Mouse (Mus musculus): ENCODE results near the gene Nog. TPM values are rescaled to one million over a fixed set of nuclear protein-coding genes. Genes with fewer than 3 reads are reported as not detected.

Nog gene
- polyA plus RNA-seq, 1 experiment from 2014 or later, result 1.0 TPM

- Histone ChIP-seq H3K4me3 (ENCODE audit: low read length) (peak overlapping the region; percentile 55), H3K27me3 (ENCODE audit: control insufficient read depth, insufficient read depth, low read depth, low read length) (peaks cover 17% of the 10 kb centered on the region), H3K9ac (ENCODE audit: low read length) (peak overlapping the region; percentile 52), H3K36me3 (ENCODE audit: control insufficient read depth, insufficient read depth, low read length) (no peaks in the 10 kb centered on the region), H3K27ac (ENCODE audit: low read length) (peak overlapping the region; percentile 49; the same call in 1 of the 2 replicates), H3K4me2 (ENCODE audit: low read depth, low read length) (peak overlapping the region; percentile 97), H3K4me1 (replicated peaks; ENCODE audit: control insufficient read depth, insufficient read depth, low read length) (peaks cover 25% of the 10 kb centered on the region), H3K9me3 (ENCODE audit: control insufficient read depth, low read length) (no peaks in the 10 kb centered on the region)
- ATAC-seq (ENCODE audit: low read depth), result peak; percentile 70
- whole genome bisulfite sequencing, result under 1% methylated on average over 32 of the region's 51 CpGs
Measured at GRCm38 (mm10) chr11:89298285-89299010, 3.7 kb downstream of the Nog start.

GRCm38 (mm10) chr11:89297521-89297920, 4.6 kb downstream of the Nog start:
- peak overlapping the region; percentile 55 for H3K4me3 ChIP-seq (ENCODE audit: low read length)

GRCm38 (mm10) chr11:89269809-89270361, 32.2 kb downstream of the Nog start:
- no peaks in the 10 kb centered on the region for H3K27me3 ChIP-seq (ENCODE audit: control insufficient read depth, insufficient read depth, low read depth, low read length)
- ATAC-seq (ENCODE audit: low read depth), result no peak
- 86% methylated on average over 13 of the region's 13 CpGs for WGBS

More at GRCm38 (mm10) chr11:89297521-89297920, 4.6 kb downstream of the Nog start:
- no peak for ATAC-seq (ENCODE audit: low read depth)
- H3K9me3 ChIP-seq (ENCODE audit: control insufficient read depth, low read length), result no peaks in the 10 kb centered on the region
- H3K27me3 ChIP-seq (ENCODE audit: control insufficient read depth, insufficient read depth, low read depth, low read length), result peaks cover 17% of the 10 kb centered on the region
- H3K9ac ChIP-seq (ENCODE audit: low read length), result no peak overlapping the region; the same call in 1 of the 2 replicates
- H3K4me2 ChIP-seq (ENCODE audit: low read depth, low read length), result peak overlapping the region; percentile 97
- 29% methylated on average over 5 of the region's 5 CpGs for WGBS
- no peaks in the 10 kb centered on the region for H3K36me3 ChIP-seq (ENCODE audit: control insufficient read depth, insufficient read depth, low read length)
- H3K27ac ChIP-seq (ENCODE audit: low read length), result no peak overlapping the region
- H3K4me1 ChIP-seq (replicated peaks; ENCODE audit: control insufficient read depth, insufficient read depth, low read length), result peaks cover 25% of the 10 kb centered on the region

GRCm38 (mm10) chr11:89267520-89267919, 34.6 kb downstream of the Nog start:
- H3K36me3 ChIP-seq (ENCODE audit: control insufficient read depth, insufficient read depth, low read length), result no peaks in the 10 kb centered on the region
- H3K4me3 ChIP-seq (ENCODE audit: low read length), result no peak overlapping the region
- WGBS, result 89% methylated on average over 3 of the region's 3 CpGs
- ATAC-seq (ENCODE audit: low read depth), result no peak
- no peaks in the 10 kb centered on the region for H3K27me3 ChIP-seq (ENCODE audit: control insufficient read depth, insufficient read depth, low read depth, low read length)
- H3K9ac ChIP-seq (ENCODE audit: low read length), result no peak overlapping the region
- peaks cover 7% of the 10 kb centered on the region for H3K4me1 ChIP-seq (replicated peaks; ENCODE audit: control insufficient read depth, insufficient read depth, low read length)
- no peak overlapping the region for H3K27ac ChIP-seq (ENCODE audit: low read length)
- H3K9me3 ChIP-seq (ENCODE audit: control insufficient read depth, low read length), result no peaks in the 10 kb centered on the region
- no peak overlapping the region for H3K4me2 ChIP-seq (ENCODE audit: low read depth, low read length)

More at GRCm38 (mm10) chr11:89269809-89270361, 32.2 kb downstream of the Nog start:
- Histone ChIP-seq H3K4me3 (ENCODE audit: low read length) (no peak overlapping the region), H3K9me3 (ENCODE audit: control insufficient read depth, low read length) (no peaks in the 10 kb centered on the region), H3K4me2 (ENCODE audit: low read depth, low read length) (no peak overlapping the region), H3K27ac (ENCODE audit: low read length) (no peak overlapping the region), H3K36me3 (ENCODE audit: control insufficient read depth, insufficient read depth, low read length) (no peaks in the 10 kb centered on the region), H3K9ac (ENCODE audit: low read length) (no peak overlapping the region), H3K4me1 (replicated peaks; ENCODE audit: control insufficient read depth, insufficient read depth, low read length) (0 out of 2 replicates have a peak, but pooled peaks cover 2% of the 10 kb centered on the region)

GRCm38 (mm10) chr11:89265080-89265479, 37.1 kb downstream of the Nog start:
- Histone ChIP-seq H3K4me2 (ENCODE audit: low read depth, low read length) (no peak overlapping the region), H3K4me1 (replicated peaks; ENCODE audit: control insufficient read depth, insufficient read depth, low read length) (peaks cover 7% of the 10 kb centered on the region), H3K4me3 (ENCODE audit: low read length) (no peak overlapping the region), H3K9ac (ENCODE audit: low read length) (no peak overlapping the region), H3K27me3 (ENCODE audit: control insufficient read depth, insufficient read depth, low read depth, low read length) (no peaks in the 10 kb centered on the region), H3K27ac (ENCODE audit: low read length) (no peak overlapping the region), H3K36me3 (ENCODE audit: control insufficient read depth, insufficient read depth, low read length) (no peaks in the 10 kb centered on the region), H3K9me3 (ENCODE audit: control insufficient read depth, low read length) (no peaks in the 10 kb centered on the region)
- ATAC-seq (ENCODE audit: low read depth), result no peak
- WGBS, result 28% methylated on average over 4 of the region's 4 CpGs

- WGBS, result 88% methylated on average over 7 of the region's 7 CpGs
- Histone ChIP-seq H3K9ac (ENCODE audit: low read length) (no peak overlapping the region), H3K9me3 (ENCODE audit: control insufficient read depth, low read length) (no peaks in the 10 kb centered on the region), H3K27me3 (ENCODE audit: control insufficient read depth, insufficient read depth, low read depth, low read length) (no peaks in the 10 kb centered on the region), H3K27ac (ENCODE audit: low read length) (no peak overlapping the region), H3K4me3 (ENCODE audit: low read length) (no peak overlapping the region), H3K4me2 (ENCODE audit: low read depth, low read length) (no peak overlapping the region), H3K36me3 (ENCODE audit: control insufficient read depth, insufficient read depth, low read length) (no peaks in the 10 kb centered on the region), H3K4me1 (replicated peaks; ENCODE audit: control insufficient read depth, insufficient read depth, low read length) (peaks cover 5% of the 10 kb centered on the region)
- ATAC-seq (ENCODE audit: low read depth), result no peak
Measured at GRCm38 (mm10) chr11:89259338-89259915, 42.7 kb downstream of the Nog start.

- no peak for ATAC-seq (ENCODE audit: low read depth)
- Histone ChIP-seq H3K27me3 (ENCODE audit: control insufficient read depth, insufficient read depth, low read depth, low read length) (no peaks in the 10 kb centered on the region), H3K4me2 (ENCODE audit: low read depth, low read length) (no peak overlapping the region), H3K27ac (ENCODE audit: low read length) (no peak overlapping the region), H3K36me3 (ENCODE audit: control insufficient read depth, insufficient read depth, low read length) (no peaks in the 10 kb centered on the region), H3K4me1 (replicated peaks; ENCODE audit: control insufficient read depth, insufficient read depth, low read length) (no peaks in the 10 kb centered on the region), H3K9me3 (ENCODE audit: control insufficient read depth, low read length) (no peaks in the 10 kb centered on the region), H3K4me3 (ENCODE audit: low read length) (no peak overlapping the region), H3K9ac (ENCODE audit: low read length) (no peak overlapping the region)
- WGBS, result 38% methylated on average over 2 of the region's 2 CpGs
Measured at GRCm38 (mm10) chr11:89257893-89258292, 44.2 kb downstream of the Nog start.

- WGBS, result 76% methylated on average over 13 of the region's 13 CpGs
- H3K4me2 ChIP-seq (ENCODE audit: low read depth, low read length), result no peak overlapping the region
- no peak overlapping the region for H3K9ac ChIP-seq (ENCODE audit: low read length)
- no peaks in the 10 kb centered on the region for H3K27me3 ChIP-seq (ENCODE audit: control insufficient read depth, insufficient read depth, low read depth, low read length)
- H3K27ac ChIP-seq (ENCODE audit: low read length), result no peak overlapping the region
- no peaks in the 10 kb centered on the region for H3K36me3 ChIP-seq (ENCODE audit: control insufficient read depth, insufficient read depth, low read length)
- peaks cover 2% of the 10 kb centered on the region; the same call in 1 of the 2 replicates for H3K9me3 ChIP-seq (ENCODE audit: control insufficient read depth, low read length)
- no peak overlapping the region for H3K4me3 ChIP-seq (ENCODE audit: low read length)
- ATAC-seq (ENCODE audit: low read depth), result no peak
- H3K4me1 ChIP-seq (replicated peaks; ENCODE audit: control insufficient read depth, insufficient read depth, low read length), result no peaks in the 10 kb centered on the region
Measured at GRCm38 (mm10) chr11:89253973-89254372, 48.2 kb downstream of the Nog start.
